Mouse (Mus musculus): ENCODE data around the gene Prss41. TPM values are rescaled to one million over a fixed set of nuclear protein-coding genes. Genes with fewer than 3 reads are reported as not detected.

Gene Prss41
- polyA plus RNA-seq, 1 experiment from 2014 or later, result 1.1 TPM

- peak overlapping the region; percentile 97 for H3K9ac ChIP-seq (replicated peaks; ENCODE audit: low read depth, low read length)
- peaks cover 21% of the 10 kb centered on the region; the same call in 1 of the 2 replicates for H3K4me1 ChIP-seq (ENCODE audit: control insufficient read depth, insufficient read depth, low read length)
- WGBS, result under 1% methylated on average over 60 of the region's 60 CpGs
- peak overlapping the region; percentile 100 for H3K4me3 ChIP-seq (ENCODE audit: low read depth, low read length)
- H3K36me3 ChIP-seq (ENCODE audit: control insufficient read depth, insufficient read depth, low read length), result peaks cover 10% of the 10 kb centered on the region
- peak overlapping the region; percentile 58 for H3K4me2 ChIP-seq (replicated peaks; ENCODE audit: low read depth, low read length)
- H3K9me3 ChIP-seq (ENCODE audit: control insufficient read depth, low read depth, low read length), result no peaks in the 10 kb centered on the region
- H3K27ac ChIP-seq (ENCODE audit: low read length), result peak overlapping the region; percentile 90
- no peaks in the 10 kb centered on the region for H3K27me3 ChIP-seq (ENCODE audit: control insufficient read depth, insufficient read depth, low read length)
- peak; percentile 98 for ATAC-seq (ENCODE audit: insufficient number of reproducible peaks, insufficient read depth, low FRiP score, low read depth)
Observed at GRCm38 (mm10) chr17:23802746-23803365, 41.1 kb downstream of the Prss41 start.

GRCm38 (mm10) chr17:23801627-23802026 lies 42.3 kb downstream of the Prss41 start:
- no peak overlapping the region for H3K27ac ChIP-seq (ENCODE audit: low read length)
- H3K27me3 ChIP-seq (ENCODE audit: control insufficient read depth, insufficient read depth, low read length), result no peaks in the 10 kb centered on the region
- H3K4me3 ChIP-seq (ENCODE audit: low read depth, low read length), result no peak overlapping the region
- H3K4me2 ChIP-seq (replicated peaks; ENCODE audit: low read depth, low read length), result no peak overlapping the region
- H3K36me3 ChIP-seq (ENCODE audit: control insufficient read depth, insufficient read depth, low read length), result 0 out of 2 replicates have a peak, but pooled peaks cover under 1% of the 10 kb centered on the region
- no peak for ATAC-seq (ENCODE audit: insufficient number of reproducible peaks, insufficient read depth, low FRiP score, low read depth)
- peaks cover 15% of the 10 kb centered on the region; the same call in 1 of the 2 replicates for H3K4me1 ChIP-seq (ENCODE audit: control insufficient read depth, insufficient read depth, low read length)
- no peak overlapping the region for H3K9ac ChIP-seq (replicated peaks; ENCODE audit: low read depth, low read length)
- WGBS, result 91% methylated on average over 10 of the region's 10 CpGs
- H3K9me3 ChIP-seq (ENCODE audit: control insufficient read depth, low read depth, low read length), result no peaks in the 10 kb centered on the region

DNA sequence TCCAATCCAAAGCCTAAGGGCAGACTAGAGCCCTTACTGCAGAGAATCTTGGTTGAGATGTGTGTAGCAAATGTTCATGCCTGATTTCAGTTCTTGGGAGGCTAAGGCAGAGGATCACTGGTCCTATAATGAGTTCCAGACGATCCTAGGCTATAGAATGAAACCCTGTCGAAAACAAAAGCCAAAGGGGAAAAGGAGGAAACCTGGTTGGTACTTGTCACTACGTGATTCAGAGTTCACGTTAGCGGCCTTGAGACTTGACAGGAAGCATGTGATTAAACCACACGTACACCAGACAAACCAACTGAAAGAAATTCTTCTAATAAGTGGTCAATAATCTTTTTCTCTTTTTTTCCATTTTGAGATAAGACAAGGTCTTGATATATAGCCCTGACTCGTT lies 46.7 kb downstream of the Prss41 start:
- 76% methylated on average over 7 of the region's 7 CpGs for WGBS

DNA sequence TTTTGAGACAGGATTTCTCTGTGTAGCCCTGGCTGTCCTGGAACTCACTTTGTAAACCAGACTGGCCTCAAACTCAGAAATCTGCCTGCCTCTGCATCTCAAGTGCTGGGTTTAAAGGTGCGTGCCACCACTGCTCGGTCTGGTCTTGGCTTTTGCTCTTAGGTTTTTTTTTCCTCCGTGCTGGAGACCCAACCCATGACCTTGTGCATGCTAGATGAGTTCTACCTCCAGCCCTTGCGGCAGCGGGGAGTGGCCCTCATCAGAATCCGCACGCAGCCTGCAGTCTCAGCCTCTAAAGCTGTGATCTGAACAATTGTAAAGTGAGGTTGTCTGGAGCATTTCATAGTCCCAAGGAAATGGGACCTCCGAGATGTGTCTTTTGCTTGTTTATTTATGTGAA lies 48.6 kb downstream of the Prss41 start:
- ATAC-seq (ENCODE audit: insufficient number of reproducible peaks, insufficient read depth, low FRiP score, low read depth), result no peak
- H3K4me1 ChIP-seq (ENCODE audit: control insufficient read depth, insufficient read depth, low read length), result peaks cover 10% of the 10 kb centered on the region
- no peaks in the 10 kb centered on the region for H3K9me3 ChIP-seq (ENCODE audit: control insufficient read depth, low read depth, low read length)
- H3K4me2 ChIP-seq (replicated peaks; ENCODE audit: low read depth, low read length), result no peak overlapping the region
- H3K4me3 ChIP-seq (ENCODE audit: low read depth, low read length), result no peak overlapping the region
- no peak overlapping the region for H3K9ac ChIP-seq (replicated peaks; ENCODE audit: low read depth, low read length)
- no peak overlapping the region for H3K27ac ChIP-seq (ENCODE audit: low read length)
- no peaks in the 10 kb centered on the region for H3K27me3 ChIP-seq (ENCODE audit: control insufficient read depth, insufficient read depth, low read length)
- no peaks in the 10 kb centered on the region for H3K36me3 ChIP-seq (ENCODE audit: control insufficient read depth, insufficient read depth, low read length)
- 86% methylated on average over 8 of the region's 8 CpGs for WGBS

More for the DNA sequence above, 46.7 kb downstream of the Prss41 start:
- Histone ChIP-seq H3K9ac (replicated peaks; ENCODE audit: low read depth, low read length) (no peak overlapping the region), H3K4me1 (ENCODE audit: control insufficient read depth, insufficient read depth, low read length) (no peaks in the 10 kb centered on the region), H3K4me3 (ENCODE audit: low read depth, low read length) (no peak overlapping the region), H3K4me2 (replicated peaks; ENCODE audit: low read depth, low read length) (no peak overlapping the region), H3K27me3 (ENCODE audit: control insufficient read depth, insufficient read depth, low read length) (no peaks in the 10 kb centered on the region), H3K27ac (ENCODE audit: low read length) (no peak overlapping the region), H3K36me3 (ENCODE audit: control insufficient read depth, insufficient read depth, low read length) (no peaks in the 10 kb centered on the region), H3K9me3 (ENCODE audit: control insufficient read depth, low read depth, low read length) (no peaks in the 10 kb centered on the region)
- ATAC-seq (ENCODE audit: insufficient number of reproducible peaks, insufficient read depth, low FRiP score, low read depth), result no peak

DNA sequence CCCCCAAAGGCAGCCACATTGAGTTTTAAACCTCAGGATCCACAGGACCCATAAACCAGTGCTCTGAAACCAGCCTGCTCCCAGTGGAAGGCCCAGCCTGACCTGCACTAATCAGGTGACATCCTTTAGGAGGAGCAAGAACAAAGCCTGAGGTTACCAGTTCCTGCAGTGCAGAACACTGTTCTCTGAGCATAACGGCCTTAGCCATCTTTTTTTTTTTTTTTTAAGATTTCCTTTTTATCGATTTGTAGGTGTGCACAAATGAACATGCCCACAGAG lies 53.0 kb downstream of the Prss41 start:
- H3K36me3 ChIP-seq (ENCODE audit: control insufficient read depth, insufficient read depth, low read length), result no peaks in the 10 kb centered on the region
- peaks cover 15% of the 10 kb centered on the region for H3K4me1 ChIP-seq (ENCODE audit: control insufficient read depth, insufficient read depth, low read length)
- peak overlapping the region; percentile 77; the same call in 1 of the 2 replicates for H3K9ac ChIP-seq (replicated peaks; ENCODE audit: low read depth, low read length)
- H3K4me3 ChIP-seq (ENCODE audit: low read depth, low read length), result peak overlapping the region; percentile 45; the same call in 1 of the 2 replicates
- peak overlapping the region; percentile 73 for H3K4me2 ChIP-seq (replicated peaks; ENCODE audit: low read depth, low read length)
- no peaks in the 10 kb centered on the region for H3K9me3 ChIP-seq (ENCODE audit: control insufficient read depth, low read depth, low read length)
- peak overlapping the region; percentile 6; the same call in 1 of the 2 replicates for H3K27ac ChIP-seq (ENCODE audit: low read length)
- 49% methylated on average over 2 of the region's 2 CpGs for WGBS
- H3K27me3 ChIP-seq (ENCODE audit: control insufficient read depth, insufficient read depth, low read length), result no peaks in the 10 kb centered on the region
- ATAC-seq (ENCODE audit: insufficient number of reproducible peaks, insufficient read depth, low FRiP score, low read depth), result no peak

DNA sequence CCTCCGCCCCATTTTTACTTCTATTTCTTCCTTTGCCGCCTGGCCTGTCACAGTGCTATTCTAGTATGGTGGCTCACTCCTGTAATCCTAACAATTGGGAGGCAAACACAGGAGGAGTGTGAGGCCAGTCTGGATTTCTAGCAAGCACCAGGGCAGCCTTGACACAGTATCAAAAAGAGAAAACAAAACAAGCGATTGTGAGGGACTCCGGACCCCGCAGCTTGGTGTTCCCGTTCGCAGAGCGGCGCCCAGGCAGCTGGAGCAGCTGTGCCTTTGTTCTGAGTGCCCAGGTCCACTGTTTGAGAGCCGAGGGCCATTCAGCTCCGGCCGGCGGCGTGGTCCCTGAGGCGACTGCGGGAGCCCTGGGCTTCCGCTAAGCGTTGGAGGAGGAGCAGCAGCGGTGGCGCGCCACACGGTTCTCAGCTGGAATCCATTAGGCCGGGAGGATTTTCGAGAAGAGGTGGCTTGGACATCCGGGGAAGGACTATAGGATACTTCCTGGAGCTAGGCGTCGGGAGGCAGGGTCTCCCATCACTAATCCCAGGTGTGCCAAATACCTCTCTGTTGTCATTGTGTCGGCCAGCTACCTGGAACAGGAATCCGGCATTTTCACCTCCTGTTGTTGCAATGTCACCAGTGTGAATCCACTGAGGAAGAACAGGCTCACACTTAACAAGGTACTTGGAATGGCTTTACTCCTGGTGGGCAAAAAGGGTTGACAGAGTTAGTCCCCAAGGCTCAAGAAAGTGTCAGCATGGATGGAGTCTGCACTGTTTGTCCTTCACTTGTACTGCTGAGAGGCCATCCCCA lies 53.5 kb downstream of the Prss41 start, which contains the start of gene Srrm2:
TSS of gene Srrm2 (plus strand) at position 264 of the 810 bp plus-strand sequence.
- Histone ChIP-seq H3K4me3 (ENCODE audit: low read depth, low read length) (peak within 1 kb of the TSS; percentile 45), H3K36me3 (ENCODE audit: control insufficient read depth, insufficient read depth, low read length) (no peaks in the 10 kb centered on the region), H3K27me3 (ENCODE audit: control insufficient read depth, insufficient read depth, low read length) (no peaks in the 10 kb centered on the region), H3K9me3 (ENCODE audit: control insufficient read depth, low read depth, low read length) (no peaks in the 10 kb centered on the region), H3K4me1 (ENCODE audit: control insufficient read depth, insufficient read depth, low read length) (peaks cover 17% of the 10 kb centered on the region), H3K4me2 (replicated peaks; ENCODE audit: low read depth, low read length) (peak within 1 kb of the TSS; percentile 73), H3K9ac (replicated peaks; ENCODE audit: low read depth, low read length) (peak within 1 kb of the TSS; percentile 77), H3K27ac (ENCODE audit: low read length) (peak within 1 kb of the TSS; percentile 80)
- ATAC-seq (ENCODE audit: insufficient number of reproducible peaks, insufficient read depth, low FRiP score, low read depth), result peak; percentile 54; the same call in 1 of the 2 replicates
- WGBS, result 2% methylated on average over 29 of the region's 29 CpGs

DNA sequence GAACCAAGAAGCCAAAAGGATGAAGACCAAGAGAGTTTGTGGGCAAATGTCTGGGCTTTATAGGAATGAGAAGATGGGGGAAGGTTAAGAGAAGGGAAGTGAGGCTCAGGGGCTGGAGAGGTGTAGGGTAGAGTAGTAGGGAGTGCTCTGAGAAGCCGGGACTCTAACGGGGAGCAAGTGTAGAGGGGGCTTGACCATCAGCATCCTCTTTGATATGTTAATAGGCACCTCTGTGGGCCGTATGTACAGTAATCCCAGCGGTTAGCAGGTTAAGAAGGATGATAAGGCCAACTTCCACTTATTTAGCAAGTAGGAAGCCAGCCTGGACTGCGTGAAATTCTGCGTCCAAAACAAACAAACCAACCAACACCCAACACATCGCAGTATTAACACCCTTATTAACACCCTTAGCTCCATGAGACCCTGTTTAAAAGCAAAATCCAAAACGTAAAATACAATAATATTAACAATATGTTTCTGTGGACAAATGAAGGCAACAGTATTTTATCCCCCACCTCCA lies 54.2 kb downstream of the Prss41 start:
- peaks cover 17% of the 10 kb centered on the region for H3K4me1 ChIP-seq (ENCODE audit: control insufficient read depth, insufficient read depth, low read length)
- H3K27ac ChIP-seq (ENCODE audit: low read length), result peak overlapping the region; percentile 80
- H3K9me3 ChIP-seq (ENCODE audit: control insufficient read depth, low read depth, low read length), result no peaks in the 10 kb centered on the region
- H3K27me3 ChIP-seq (ENCODE audit: control insufficient read depth, insufficient read depth, low read length), result no peaks in the 10 kb centered on the region
- no peaks in the 10 kb centered on the region for H3K36me3 ChIP-seq (ENCODE audit: control insufficient read depth, insufficient read depth, low read length)
- H3K4me2 ChIP-seq (replicated peaks; ENCODE audit: low read depth, low read length), result peak overlapping the region; percentile 73
- WGBS, result 23% methylated on average over 8 of the region's 8 CpGs
- H3K9ac ChIP-seq (replicated peaks; ENCODE audit: low read depth, low read length), result peak overlapping the region; percentile 77
- ATAC-seq (ENCODE audit: insufficient number of reproducible peaks, insufficient read depth, low FRiP score, low read depth), result no peak
- peak overlapping the region; percentile 45 for H3K4me3 ChIP-seq (ENCODE audit: low read depth, low read length)

DNA sequence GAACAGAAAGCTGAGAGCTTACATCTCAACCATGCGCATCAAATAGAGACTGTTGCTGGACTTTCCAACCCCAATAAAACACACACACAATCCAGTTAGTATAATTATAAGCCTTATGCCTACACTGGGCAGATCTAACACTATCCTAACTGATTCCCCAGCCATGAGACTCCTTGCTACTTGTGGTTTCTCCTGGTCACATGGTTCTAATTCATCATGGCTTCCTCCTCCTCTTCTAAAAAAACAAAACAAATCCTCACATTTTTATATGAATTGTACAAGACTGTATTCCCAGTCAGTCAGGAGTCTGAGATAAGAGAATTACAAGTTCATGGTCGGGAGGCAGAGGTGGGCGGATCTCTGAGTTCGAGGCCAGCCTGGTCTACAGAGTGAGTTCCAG lies 55.0 kb downstream of the Prss41 start:
- ATAC-seq (ENCODE audit: insufficient number of reproducible peaks, insufficient read depth, low FRiP score, low read depth), result no peak
- WGBS, result 85% methylated on average over 4 of the region's 4 CpGs
- no peak overlapping the region for H3K4me2 ChIP-seq (replicated peaks; ENCODE audit: low read depth, low read length)
- no peak overlapping the region for H3K9ac ChIP-seq (replicated peaks; ENCODE audit: low read depth, low read length)
- no peaks in the 10 kb centered on the region for H3K9me3 ChIP-seq (ENCODE audit: control insufficient read depth, low read depth, low read length)
- H3K4me3 ChIP-seq (ENCODE audit: low read depth, low read length), result no peak overlapping the region
- H3K4me1 ChIP-seq (ENCODE audit: control insufficient read depth, insufficient read depth, low read length), result peaks cover 17% of the 10 kb centered on the region
- no peaks in the 10 kb centered on the region for H3K36me3 ChIP-seq (ENCODE audit: control insufficient read depth, insufficient read depth, low read length)
- H3K27ac ChIP-seq (ENCODE audit: low read length), result no peak overlapping the region
- H3K27me3 ChIP-seq (ENCODE audit: control insufficient read depth, insufficient read depth, low read length), result no peaks in the 10 kb centered on the region

All from stomach, embryonic 14.5 days (tissue).